Mouse (Mus musculus) frontal cortex, postnatal 14 days (tissue): Measurements from ENCODE around the gene Atp8a2.

ENCODE experiments used
- DNase-seq, 2 experiments: peaks; one replicate each; pipeline ENCODE4 v3.0.0; 2022; ENCODE audit warnings: low spot score in 2 of 2

The Atp8a2 gene

GRCm38 (mm10) chr14:59607021-59607420 is 590.0 kb downstream of the Atp8a2 start:
- no peak for DNase-seq

GRCm38 (mm10) chr14:59605671-59606353 is 591.2 kb downstream of the Atp8a2 start:
- peak in 1 of 2 experiments; percentile 49 for DNase-seq

DNA sequence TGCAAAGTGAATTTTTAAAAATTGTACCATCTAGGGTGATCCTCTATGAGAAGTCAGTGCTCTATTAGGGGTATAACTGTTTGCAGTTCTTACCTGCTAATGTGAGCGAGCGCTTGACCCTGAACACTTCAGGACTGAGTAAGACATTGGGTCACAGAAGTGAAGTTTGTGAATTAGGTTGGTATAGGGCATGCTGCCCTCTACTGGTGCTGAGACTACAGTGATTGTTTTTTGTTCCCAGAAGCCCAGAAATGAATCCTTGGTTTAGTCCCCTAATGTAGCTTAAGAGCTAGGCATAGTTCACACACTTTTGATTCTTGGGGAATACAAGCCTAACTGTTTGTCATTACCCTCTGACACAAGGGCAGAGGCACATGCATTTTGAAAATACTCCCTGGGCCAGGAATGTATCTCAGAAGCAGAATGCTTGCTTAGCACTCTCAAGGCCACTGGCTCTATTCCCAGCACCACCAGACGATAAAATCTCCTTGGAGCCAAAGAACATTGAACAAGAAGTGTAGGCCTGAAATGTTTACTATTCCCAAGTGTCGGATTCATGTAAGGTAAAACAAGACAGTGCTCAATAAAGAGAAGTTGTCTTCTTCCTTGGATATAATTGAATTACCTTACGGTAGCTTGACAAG is 592.9 kb downstream of the Atp8a2 start:
- peak in 1 of 2 experiments; percentile 18 for DNase-seq

GRCm38 (mm10) chr14:59598260-59598627 is 598.7 kb downstream of the Atp8a2 start:
- DNase-seq: no peak

DNA sequence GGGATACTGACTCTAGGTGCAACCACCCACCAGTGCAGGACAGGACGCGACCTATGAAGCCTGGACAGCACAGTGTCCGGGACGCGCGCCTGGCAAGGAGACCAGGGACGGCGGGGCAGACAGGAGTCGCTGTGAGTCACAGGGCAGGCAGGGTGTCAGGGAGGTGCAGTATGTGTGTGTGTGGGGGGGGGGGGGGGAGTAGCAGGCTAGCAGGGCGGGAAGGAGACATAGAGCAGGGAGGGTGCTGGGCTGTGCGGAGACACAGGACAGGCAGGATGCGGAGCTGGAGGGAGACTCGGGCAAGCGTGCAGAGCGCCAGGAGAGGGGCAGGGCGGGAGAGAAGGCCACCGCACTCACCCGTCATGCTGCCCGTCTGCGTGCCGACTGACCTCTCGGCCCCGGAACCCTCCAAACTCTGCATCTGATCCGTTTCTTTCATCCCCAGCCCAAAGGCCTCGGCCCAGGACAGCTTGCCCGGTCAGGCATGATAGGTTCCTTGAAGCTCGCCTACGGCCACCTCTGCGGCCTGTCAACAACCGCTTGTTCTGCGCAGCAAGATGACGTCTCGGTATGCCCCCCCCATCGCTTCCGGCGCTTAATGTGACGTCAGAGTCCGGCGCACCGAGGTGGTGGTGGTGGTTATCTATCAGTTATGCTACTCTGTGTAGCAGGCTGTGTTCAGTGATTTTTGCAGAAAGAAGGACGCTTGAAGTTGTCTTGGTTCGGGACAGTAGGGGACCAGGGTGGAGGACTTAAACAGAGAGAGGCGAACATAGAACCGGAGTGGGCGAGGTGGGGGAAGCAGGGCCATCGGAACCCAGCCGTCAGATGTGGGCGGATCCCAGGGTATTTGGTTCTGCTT is 599.4 kb downstream of the Atp8a2 start, which contains the start of gene Cdadc1:
Gene Cdadc1, minus strand, starts transcription at position 562 of the 862 bp plus-strand sequence.
- peak; percentile 93 to 97 for DNase-seq

DNA sequence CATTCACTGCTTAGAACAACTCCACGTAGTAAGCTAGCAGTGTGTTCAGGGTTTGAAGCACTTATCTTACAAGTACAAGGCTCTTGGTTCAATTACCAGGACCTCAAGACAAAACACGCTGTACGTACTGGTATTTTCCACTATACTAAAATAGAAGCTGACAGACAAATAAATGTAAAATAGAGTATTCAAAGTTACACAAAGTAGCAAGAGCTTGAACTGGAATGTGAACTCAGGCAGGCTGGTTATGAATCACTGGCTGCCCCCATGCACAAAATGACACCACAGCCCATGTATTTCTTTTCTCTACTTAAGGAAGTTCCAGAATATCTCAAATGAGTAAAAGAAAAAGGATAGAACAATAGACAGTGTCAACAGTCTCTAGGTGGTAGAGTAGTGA is 602.0 kb downstream of the Atp8a2 start:
- DNase-seq: no peak

- DNase-seq: no peak
These were observed 604.4 kb downstream of the Atp8a2 start for GRCm38 (mm10) chr14:59592593-59592992.

DNA sequence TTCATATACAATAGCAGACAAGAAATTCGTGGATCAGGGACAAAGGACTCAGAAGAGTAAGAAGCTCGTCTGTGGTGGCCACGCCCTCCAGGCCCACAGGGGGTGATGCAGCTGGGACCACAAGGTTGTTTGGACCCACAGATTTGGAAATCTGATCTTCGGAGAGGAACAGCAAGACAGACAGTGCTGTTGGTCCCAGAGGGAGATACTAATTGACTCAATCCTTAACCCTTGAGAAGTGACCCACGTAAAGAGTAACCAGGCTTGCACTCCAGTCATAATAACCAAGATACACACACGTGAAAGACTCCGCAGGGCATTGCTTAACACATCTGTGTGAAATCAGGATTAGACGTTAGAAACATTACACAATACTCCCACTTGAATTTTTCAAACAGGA is 605.1 kb downstream of the Atp8a2 start:
- DNase-seq: no peak

- DNase-seq: no peak
These were observed 606.4 kb downstream of the Atp8a2 start for GRCm38 (mm10) chr14:59590614-59591013.
